ENCODE assay signal across 8 mouse cellular contexts in the genomic region with DNA sequence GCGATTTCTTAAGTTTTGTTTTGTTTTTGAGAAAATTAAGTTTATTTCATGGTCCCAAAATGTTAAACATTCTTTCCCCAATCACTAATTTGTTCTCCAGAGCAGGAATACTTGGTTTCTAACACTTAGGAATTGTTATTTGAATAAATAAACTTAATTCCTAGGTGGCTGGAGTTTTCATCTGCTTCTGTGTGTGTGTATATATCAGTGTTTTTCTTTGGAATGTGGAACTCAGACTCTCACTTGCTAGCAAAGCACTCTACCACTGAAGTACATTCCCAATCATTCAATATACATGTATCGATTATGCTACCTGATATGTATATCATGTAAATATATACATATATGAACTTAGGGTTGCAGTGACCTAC. TPM values are rescaled to one million over a fixed set of nuclear protein-coding genes. Genes with fewer than 3 reads are reported as not detected.
DNase-seq lines count a peak whose midpoint lies in the region; ATAC-seq and TF ChIP-seq lines count a peak whose summit lies in the region.

No protein-coding gene starts in this region.

- H3K4me1 ChIP-seq in kidney, embryonic 14.5 days (ENCODE audit: control insufficient read depth, insufficient read depth, low read length): no peaks in the 10 kb centered on the region
- H3K4me1 ChIP-seq in cortical plate, adult 2 months (ENCODE audit: control insufficient read depth, insufficient read depth, low read length): peaks cover 5% of the 10 kb centered on the region; the same call in 1 of the 2 replicates
- peaks cover 5% of the 10 kb centered on the region; the same call in 1 of the 2 replicates for H3K4me1 ChIP-seq in hindbrain, embryonic 16.5 days (ENCODE audit: control insufficient read depth, insufficient read depth, low read depth, low read length)
- H3K4me1 ChIP-seq in midbrain, embryonic 16.5 days (ENCODE audit: control insufficient read depth, insufficient read depth, low read length): no peaks in the 10 kb centered on the region

- no peaks in the 10 kb centered on the region for H3K9me3 ChIP-seq in kidney, embryonic 14.5 days (ENCODE audit: control insufficient read depth, low read length)
- no peaks in the 10 kb centered on the region for H3K9me3 ChIP-seq in hindbrain, embryonic 16.5 days (ENCODE audit: control insufficient read depth, low read length)
- H3K9me3 ChIP-seq in midbrain, embryonic 16.5 days (replicated peaks; ENCODE audit: control insufficient read depth, low read length, poor library complexity, severe bottlenecking): no peaks in the 10 kb centered on the region

- TF ChIP-seq CTCF in cortical plate, adult 2 months (IDR thresholded peaks at IDR 0.05; ENCODE audit: extremely low read depth, insufficient read depth, low read length): no peak

- peak overlapping the region; percentile 44 for H3K4me2 ChIP-seq in kidney, embryonic 14.5 days (replicated peaks; ENCODE audit: low read depth, low read length)
- H3K4me2 ChIP-seq in hindbrain, embryonic 16.5 days (ENCODE audit: low read length): peak overlapping the region; percentile 70
- peak overlapping the region; percentile 54 for H3K4me2 ChIP-seq in midbrain, embryonic 16.5 days (ENCODE audit: low read length)

- DNase-seq in kidney, postnatal 4 days: no peak
- DNase-seq in gastrocnemius, postnatal 25 days: no peak
- DNase-seq in layer of hippocampus, adult 18-20 months (ENCODE audit: low spot score in 2 of 2): no peak
- no peak for DNase-seq in gastrocnemius, postnatal 4 days (ENCODE audit: low spot score in 2 of 2)

- peak overlapping the region; percentile 90 for H3K9ac ChIP-seq in kidney, embryonic 14.5 days (ENCODE audit: low read depth, low read length)
- H3K9ac ChIP-seq in hindbrain, embryonic 16.5 days (ENCODE audit: low read depth, low read length): peak overlapping the region; percentile 96
- peak overlapping the region; percentile 87; the same call in 1 of the 2 replicates for H3K9ac ChIP-seq in midbrain, embryonic 16.5 days (ENCODE audit: low read depth, low read length)

- peak overlapping the region; percentile 69 for H3K4me3 ChIP-seq in kidney, embryonic 14.5 days (ENCODE audit: low read length)
- H3K4me3 ChIP-seq in cortical plate, adult 2 months (ENCODE audit: insufficient read depth, low read length): peak overlapping the region; percentile 30; the same call in 1 of the 2 replicates
- peak overlapping the region; percentile 88 for H3K4me3 ChIP-seq in hindbrain, embryonic 16.5 days (ENCODE audit: low read length)
- H3K4me3 ChIP-seq in midbrain, embryonic 16.5 days (ENCODE audit: low read depth, low read length): peak overlapping the region; percentile 74

- no peak for ATAC-seq in kidney, embryonic 14.5 days (ENCODE audit: low FRiP score, low TSS enrichment)
- ATAC-seq in hindbrain, embryonic 16.5 days: no peak
- no peak for ATAC-seq in midbrain, embryonic 16.5 days

- 42% methylated on average over 2 of the region's 2 CpGs for whole genome bisulfite sequencing in kidney, embryonic 14.5 days
- 43% methylated on average over 2 of the region's 2 CpGs for WGBS in hindbrain, embryonic 16.5 days
- 47% methylated on average over 2 of the region's 2 CpGs for WGBS in midbrain, embryonic 16.5 days

- no peak for TF ChIP-seq POLR2A in cortical plate, adult 2 months (IDR thresholded peaks at IDR 0.05; ENCODE audit: extremely low read depth, insufficient read depth, low read length)

- H3K27ac ChIP-seq in kidney, embryonic 14.5 days (ENCODE audit: low read depth, low read length): peak overlapping the region; percentile 98; the same call in 1 of the 2 replicates
- no peak overlapping the region for H3K27ac ChIP-seq in cortical plate, adult 2 months (ENCODE audit: insufficient read depth, low read length)
- no peak overlapping the region for H3K27ac ChIP-seq in hindbrain, embryonic 16.5 days (ENCODE audit: low read depth, low read length)
- no peak overlapping the region; the same call in 1 of the 2 replicates for H3K27ac ChIP-seq in midbrain, embryonic 16.5 days (ENCODE audit: low read length)

- H3K27me3 ChIP-seq in kidney, embryonic 14.5 days (ENCODE audit: control insufficient read depth, insufficient read depth, low read length): no peaks in the 10 kb centered on the region
- H3K27me3 ChIP-seq in hindbrain, embryonic 16.5 days (replicated peaks; ENCODE audit: control insufficient read depth, insufficient read depth, low read length): no peaks in the 10 kb centered on the region
- no peaks in the 10 kb centered on the region for H3K27me3 ChIP-seq in midbrain, embryonic 16.5 days (ENCODE audit: control insufficient read depth, insufficient read depth, low read depth, low read length)

- 0 out of 2 replicates have a peak, but pooled peaks cover 5% of the 10 kb centered on the region for H3K36me3 ChIP-seq in kidney, embryonic 14.5 days (ENCODE audit: control insufficient read depth, insufficient read depth, low read length)
- no peaks in the 10 kb centered on the region for H3K36me3 ChIP-seq in hindbrain, embryonic 16.5 days (ENCODE audit: control insufficient read depth, insufficient read depth, low read length)
- H3K36me3 ChIP-seq in midbrain, embryonic 16.5 days (ENCODE audit: control insufficient read depth, insufficient read depth, low read length): no peaks in the 10 kb centered on the region

RNA-seq across cellular contexts. Expression of gene Ddx59, which starts 0.7 kb away (rescaled TPM):
- 12.7 and 19.1 TPM in 2 replicates for polyA plus RNA-seq in kidney, embryonic 14.5 days (2014; fragmentation: Nextera tagmentation; extraction: Ambion mirVana)
- polyA plus RNA-seq in cortical plate, adult 2 months (2012; rRNA removed): 6.3 and 7.0 TPM in 2 replicates
- polyA plus RNA-seq in hindbrain, embryonic 16.5 days (2015; fragmentation: Nextera tagmentation; extraction: Ambion mirVana): 17.2 TPM in 2 replicates
- 14.5 and 16.0 TPM in 2 replicates for polyA plus RNA-seq in midbrain, embryonic 16.5 days (2015; fragmentation: Nextera tagmentation; extraction: Ambion mirVana)
- 10 to 100 TPM; 11.8 to 13.6 TPM for total RNA-seq in gastrocnemius, postnatal 25 days (2021)
- 10 to 100 TPM in 1 of 2 experiments, 1 to 10 TPM in 1; 9.2 to 10.0 TPM for total RNA-seq in layer of hippocampus, adult 18-20 months (2021)
- total RNA-seq in gastrocnemius, postnatal 4 days (2021): 10 to 100 TPM; 15.2 to 15.5 TPM

RNA-seq across cellular contexts. Expression of gene Kif14, which starts 50.4 kb away (rescaled TPM):
- 4.6 and 11.6 TPM in 2 replicates for polyA plus RNA-seq in kidney, embryonic 14.5 days (2014; fragmentation: Nextera tagmentation; extraction: Ambion mirVana)
- polyA plus RNA-seq in cortical plate, adult 2 months (2012; rRNA removed): 0.21 and 0.30 TPM in 2 replicates
- polyA plus RNA-seq in hindbrain, embryonic 16.5 days (2015; fragmentation: Nextera tagmentation; extraction: Ambion mirVana): 0.74 and 0.87 TPM in 2 replicates
- polyA plus RNA-seq in midbrain, embryonic 16.5 days (2015; fragmentation: Nextera tagmentation; extraction: Ambion mirVana): 0.54 and 0.62 TPM in 2 replicates
- under 1 TPM; 0.19 to 0.20 TPM for total RNA-seq in gastrocnemius, postnatal 25 days (2021)
- total RNA-seq in layer of hippocampus, adult 18-20 months (2021): under 1 TPM; 0.13 to 0.20 TPM
- 1 to 10 TPM; 4.2 to 5.4 TPM for total RNA-seq in gastrocnemius, postnatal 4 days (2021)

Comparison
In these comparisons a context has a peak if more than half of its experiments do, and no peak if none do; other contexts are left out.
1. H3K4me3 ChIP-seq: peak in every context shown above with its lines; median percentile 88 in hindbrain, embryonic 16.5 days; 74 in midbrain, embryonic 16.5 days; 69 in kidney, embryonic 14.5 days; 30 in cortical plate, adult 2 months.